In the genomic region with DNA sequence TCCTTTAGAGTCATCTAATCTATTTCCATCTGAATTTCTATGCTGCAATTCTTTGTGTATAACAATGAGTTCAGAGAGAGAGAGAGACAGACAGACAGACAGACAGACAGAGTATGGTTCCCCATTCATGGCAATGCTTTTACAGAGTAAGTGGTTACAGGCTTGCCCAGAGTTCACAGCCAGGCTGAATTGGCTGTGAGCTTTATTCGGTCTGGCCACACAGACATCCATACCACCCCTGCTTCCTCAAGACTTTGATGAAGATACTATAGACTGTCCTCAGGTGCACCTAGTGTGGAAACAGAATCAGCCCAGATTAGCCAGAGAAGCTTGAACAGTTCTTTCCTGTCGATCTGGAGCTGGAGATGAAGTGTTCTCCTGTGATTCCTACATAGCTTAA, we compare ENCODE assay signal across 8 mouse cellular contexts. TPM values are rescaled to one million over a fixed set of nuclear protein-coding genes. Genes with fewer than 3 reads are reported as not detected.
DNase-seq lines count a peak whose midpoint lies in the region; ATAC-seq lines count a peak whose summit lies in the region.

No protein-coding gene starts in this region.

- peak overlapping the region; percentile 87 for H3K27ac ChIP-seq in forebrain, embryonic 16.5 days (ENCODE audit: low read length)
- H3K27ac ChIP-seq in liver, embryonic 15.5 days (replicated peaks), result no peak overlapping the region

- peak; percentile 7 for DNase-seq in cerebellum, adult 8-10 months
- no peak for DNase-seq in cerebellum, adult 9-10 months
- DNase-seq in 3T3-L1 (ENCODE audit: low read depth, low spot score), result peak; percentile 7
- DNase-seq in right cerebral cortex, postnatal 4 days, result no peak
- DNase-seq in gastrocnemius, postnatal 36 days, result no peak
- no peak for DNase-seq in frontal cortex, postnatal 14 days (ENCODE audit: low spot score in 2 of 2)

- H3K4me2 ChIP-seq in forebrain, embryonic 16.5 days (ENCODE audit: low read length), result peak overlapping the region; percentile 64
- peak overlapping the region; percentile 62 for H3K4me2 ChIP-seq in liver, embryonic 15.5 days

- peak overlapping the region; percentile 55 for H3K4me3 ChIP-seq in forebrain, embryonic 16.5 days (replicated peaks; ENCODE audit: low read length)
- H3K4me3 ChIP-seq in liver, embryonic 15.5 days (replicated peaks), result peak overlapping the region; percentile 47; the same call in 1 of the 2 replicates

- H3K27me3 ChIP-seq in forebrain, embryonic 16.5 days (replicated peaks; ENCODE audit: control insufficient read depth, insufficient read depth, low read length), result no peaks in the 10 kb centered on the region
- no peaks in the 10 kb centered on the region for H3K27me3 ChIP-seq in liver, embryonic 15.5 days

- H3K36me3 ChIP-seq in forebrain, embryonic 16.5 days (ENCODE audit: control insufficient read depth, insufficient read depth), result no peaks in the 10 kb centered on the region
- H3K36me3 ChIP-seq in liver, embryonic 15.5 days (replicated peaks), result no peaks in the 10 kb centered on the region

- ATAC-seq in forebrain, embryonic 16.5 days, result no peak
- ATAC-seq in liver, embryonic 15.5 days (ENCODE audit: insufficient read depth), result no peak

- H3K9ac ChIP-seq in forebrain, embryonic 16.5 days (replicated peaks; ENCODE audit: low read depth, low read length), result peak overlapping the region; percentile 72
- H3K9ac ChIP-seq in liver, embryonic 15.5 days, result no peak overlapping the region

- no peaks in the 10 kb centered on the region for H3K9me3 ChIP-seq in forebrain, embryonic 16.5 days (ENCODE audit: control insufficient read depth, low read length)
- no peaks in the 10 kb centered on the region for H3K9me3 ChIP-seq in liver, embryonic 15.5 days (replicated peaks)

- WGBS in forebrain, embryonic 16.5 days, result 68% methylated on average over 2 of the region's 2 CpGs
- WGBS in liver, embryonic 15.5 days (ENCODE audit: insufficient replicate concordance), result 57% methylated on average over 2 of the region's 2 CpGs

- H3K4me1 ChIP-seq in forebrain, embryonic 16.5 days (replicated peaks; ENCODE audit: control insufficient read depth, insufficient read depth, low read length), result peaks cover 6% of the 10 kb centered on the region
- no peaks in the 10 kb centered on the region for H3K4me1 ChIP-seq in liver, embryonic 15.5 days (replicated peaks)

- intact Hi-C loops in gastrocnemius, postnatal 36 days (cut with DNase I), result no loop called here

RNA-seq across cellular contexts. Expression of a gene that starts 10.9 kb away (rescaled TPM):
- polyA plus RNA-seq in forebrain, embryonic 16.5 days (2015; fragmentation: Nextera tagmentation; extraction: Ambion mirVana), result 7.8 and 9.8 TPM in 2 replicates
- polyA plus RNA-seq in liver, embryonic 15.5 days (2015; fragmentation: Nextera tagmentation; extraction: Ambion mirVana), result 1.3 and 1.6 TPM in 2 replicates
- 1 to 10 TPM; 5.0 to 5.9 TPM for total RNA-seq in gastrocnemius, postnatal 36 days (2021)

Comparison
In these comparisons a context has a peak if more than half of its experiments do, and no peak if none do; other contexts are left out.
1. DNase-seq: peak in cerebellum, adult 8-10 months (single experiment) and 3T3-L1 (single experiment); none in cerebellum, adult 9-10 months (single experiment), right cerebral cortex, postnatal 4 days (single experiment), gastrocnemius, postnatal 36 days (0 of 2) and frontal cortex, postnatal 14 days (0 of 2).